Mouse (Mus musculus) heart, postnatal 0 days (tissue): ENCODE measurements around the gene Ncs1.

Experiments
- CTCF ChIP-seq: IDR thresholded peaks from 2 replicates; pipeline ENCODE4 v1.5.1; 2016; ENCODE audit warnings: antibody characterized with exemption, control low read depth, low read depth
- EP300 ChIP-seq: IDR thresholded peaks from 2 replicates; pipeline ENCODE4 v1.6.1; 2016; ENCODE audit warnings: antibody characterized with exemption, low read depth

GRCm38 (mm10) chr2:31327186-31327585 is 81.6 kb downstream of the Ncs1 start:
- TF ChIP-seq EP300 (no peak), CTCF (no peak)
